Mouse (Mus musculus) spleen, adult 2 months (tissue): ENCODE results near the gene Asrgl1.

Source experiments
- CTCF ChIP-seq: fragments of 200-500 bp; IDR thresholded peaks from 2 replicates; pipeline ENCODE4 v1.5.1; 2011; ENCODE audit warnings: mild to moderate bottlenecking, inconsistent platforms; ENCODE audit not compliant: insufficient read depth, insufficient read length, insufficient replicate concordance; ENCODE audit errors: extremely low read depth
- POLR2A ChIP-seq: fragments of 200-500 bp; IDR thresholded peaks from 2 replicates; pipeline ENCODE4 v1.6.1; 2011; ENCODE audit warnings: low read depth, low read length, inconsistent platforms

GRCm38 (mm10) chr19:9074424-9074823, 61.0 kb downstream of the Asrgl1 start:
- TF ChIP-seq CTCF: no peak
- no peak for TF ChIP-seq POLR2A
